Mouse (Mus musculus) retina, postnatal 1 day (tissue): ENCODE data around the gene Tmem95.
"Not testable (repeated sequence)": the region's sequence is repeated elsewhere in the genome, so short reads cannot be mapped to it uniquely, and the experiment has no call there.

Experiments used
- DNase-seq: peaks from one replicate; pipeline ENCODE4 v3.0.0-alpha.2; 2012

Gene Tmem95

GRCm38 (mm10) chr11:69877878-69878277, at the start of gene Tmem95:
Tmem95 (minus strand) TSS chr11:69878018.
- no peak for DNase-seq

- no peak for DNase-seq
Measured at GRCm38 (mm10) chr11:69927501-69927900, 49.7 kb upstream of the Tmem95 start.

GRCm38 (mm10) chr11:69922796-69923195, 45.0 kb upstream of the Tmem95 start:
- DNase-seq, result no peak

- DNase-seq, result no peak
Measured at GRCm38 (mm10) chr11:69922012-69922756, 44.4 kb upstream of the Tmem95 start.

GRCm38 (mm10) chr11:69921114-69922011, 43.5 kb upstream of the Tmem95 start, which contains the start of gene Eif5a:
Eif5a (minus strand) TSS chr11:69921958.
- peak; percentile 100 for DNase-seq

GRCm38 (mm10) chr11:69920266-69921031, 42.6 kb upstream of the Tmem95 start:
- DNase-seq, result peak; percentile 8

- DNase-seq, result peak; percentile 85
Measured at GRCm38 (mm10) chr11:69919661-69920265, 41.9 kb upstream of the Tmem95 start.

- no peak for DNase-seq
Measured at GRCm38 (mm10) chr11:69919053-69919452, 41.2 kb upstream of the Tmem95 start.

GRCm38 (mm10) chr11:69918118-69918517, 40.3 kb upstream of the Tmem95 start:
- no peak for DNase-seq

GRCm38 (mm10) chr11:69917379-69917948, 39.6 kb upstream of the Tmem95 start:
- DNase-seq, result no peak

- not testable (repeated sequence) for DNase-seq
Measured at GRCm38 (mm10) chr11:69916652-69917378, 39.0 kb upstream of the Tmem95 start.

- DNase-seq, result no peak
Measured at GRCm38 (mm10) chr11:69915667-69916627, 38.1 kb upstream of the Tmem95 start.

- no peak for DNase-seq
Measured at GRCm38 (mm10) chr11:69914917-69915430, 37.2 kb upstream of the Tmem95 start.

- no peak for DNase-seq
Measured at GRCm38 (mm10) chr11:69914372-69914764, 36.5 kb upstream of the Tmem95 start.

- peak; percentile 98 for DNase-seq
Measured at GRCm38 (mm10) chr11:69913554-69914371, 35.9 kb upstream of the Tmem95 start, which contains the start of gene Gps2. Gps2 (plus strand) TSS chr11:69913888.

- no peak for DNase-seq
Measured at GRCm38 (mm10) chr11:69912716-69913530, 35.1 kb upstream of the Tmem95 start.

GRCm38 (mm10) chr11:69911701-69912100, 33.9 kb upstream of the Tmem95 start:
- no peak for DNase-seq
